Mouse (Mus musculus): ENCODE data around the gene Lamb1. TPM values are rescaled to one million over a fixed set of nuclear protein-coding genes. Genes with fewer than 3 reads are reported as not detected.

Lamb1 gene
- polyA plus RNA-seq, 1 experiment from 2014 or later: 32.4 TPM

- no peak for ATAC-seq (ENCODE audit: insufficient read depth, low FRiP score, low TSS enrichment)
Measured at GRCm38 (mm10) chr12:31296097-31296496, 31.1 kb downstream of the Lamb1 start.

GRCm38 (mm10) chr12:31298122-31298521 lies 33.1 kb downstream of the Lamb1 start:
- H3K36me3 ChIP-seq (ENCODE audit: control insufficient read depth, insufficient read depth, low read length): no peaks in the 10 kb centered on the region; the same call in 1 of the 2 replicates
- no peak overlapping the region for H3K4me2 ChIP-seq (ENCODE audit: low read depth)
- H3K9ac ChIP-seq (ENCODE audit: low read length): no peak overlapping the region
- H3K9me3 ChIP-seq (ENCODE audit: control insufficient read depth, low read length): no peaks in the 10 kb centered on the region
- peaks cover 2% of the 10 kb centered on the region; the same call in 1 of the 2 replicates for H3K4me1 ChIP-seq (ENCODE audit: control insufficient read depth, insufficient read depth, low read length)
- ATAC-seq (ENCODE audit: insufficient read depth, low FRiP score, low TSS enrichment) (no peak), DNase-seq (ENCODE audit: low spot score) (no peak)
- H3K4me3 ChIP-seq (ENCODE audit: low read depth, low read length): no peak overlapping the region
- no peaks in the 10 kb centered on the region for H3K27me3 ChIP-seq (ENCODE audit: control insufficient read depth, insufficient read depth, low read length)
- H3K27ac ChIP-seq (ENCODE audit: low read depth, low read length): no peak overlapping the region
- WGBS: 92% methylated on average over 4 of the region's 4 CpGs

More at GRCm38 (mm10) chr12:31296097-31296496, 31.1 kb downstream of the Lamb1 start:
- peaks cover 2% of the 10 kb centered on the region; the same call in 1 of the 2 replicates for H3K4me1 ChIP-seq (ENCODE audit: control insufficient read depth, insufficient read depth, low read length)
- no peaks in the 10 kb centered on the region; the same call in 1 of the 2 replicates for H3K36me3 ChIP-seq (ENCODE audit: control insufficient read depth, insufficient read depth, low read length)
- no peak overlapping the region for H3K4me2 ChIP-seq (ENCODE audit: low read depth)
- no peak overlapping the region for H3K4me3 ChIP-seq (ENCODE audit: low read depth, low read length)
- no peak overlapping the region for H3K9ac ChIP-seq (ENCODE audit: low read length)
- whole genome bisulfite sequencing: 82% methylated on average over 4 of the region's 4 CpGs
- H3K27me3 ChIP-seq (ENCODE audit: control insufficient read depth, insufficient read depth, low read length): no peaks in the 10 kb centered on the region
- no peak for DNase-seq (ENCODE audit: low spot score)
- no peaks in the 10 kb centered on the region for H3K9me3 ChIP-seq (ENCODE audit: control insufficient read depth, low read length)
- H3K27ac ChIP-seq (ENCODE audit: low read depth, low read length): no peak overlapping the region

- Histone ChIP-seq H3K36me3 (ENCODE audit: control insufficient read depth, insufficient read depth, low read length) (no peaks in the 10 kb centered on the region; the same call in 1 of the 2 replicates), H3K9ac (ENCODE audit: low read length) (no peak overlapping the region), H3K4me2 (ENCODE audit: low read depth) (no peak overlapping the region), H3K4me1 (ENCODE audit: control insufficient read depth, insufficient read depth, low read length) (peaks cover 2% of the 10 kb centered on the region; the same call in 1 of the 2 replicates), H3K9me3 (ENCODE audit: control insufficient read depth, low read length) (no peaks in the 10 kb centered on the region), H3K27me3 (ENCODE audit: control insufficient read depth, insufficient read depth, low read length) (no peaks in the 10 kb centered on the region), H3K4me3 (ENCODE audit: low read depth, low read length) (no peak overlapping the region), H3K27ac (ENCODE audit: low read depth, low read length) (no peak overlapping the region)
- DNase-seq (ENCODE audit: low spot score): no peak
- no peak for ATAC-seq (ENCODE audit: insufficient read depth, low FRiP score, low TSS enrichment)
- 89% methylated on average over 8 of the region's 8 CpGs for WGBS
Measured at GRCm38 (mm10) chr12:31298530-31298929, 33.5 kb downstream of the Lamb1 start.

DNA sequence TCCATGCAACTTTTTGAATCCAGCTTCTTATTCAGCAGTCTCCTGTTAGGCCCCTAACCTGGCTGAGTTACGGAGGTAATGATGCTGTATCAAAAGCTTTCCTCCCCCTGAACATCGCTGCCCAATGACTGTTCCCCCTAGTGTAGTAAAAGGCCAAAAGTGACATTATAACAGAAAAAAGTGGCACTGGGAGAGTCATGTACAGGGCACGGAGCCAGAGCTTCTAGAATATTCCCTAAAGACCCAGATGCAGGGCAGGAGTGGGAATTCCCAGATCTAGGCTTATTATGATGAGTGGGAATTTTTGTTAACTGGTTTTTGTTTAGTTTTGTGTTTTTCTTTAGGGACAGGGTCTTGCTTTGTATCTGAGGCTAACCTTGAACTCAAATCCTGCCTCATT lies 34.1 kb downstream of the Lamb1 start:
- WGBS: 84% methylated on average over 3 of the region's 3 CpGs
- ATAC-seq (ENCODE audit: insufficient read depth, low FRiP score, low TSS enrichment): no peak
- H3K36me3 ChIP-seq (ENCODE audit: control insufficient read depth, insufficient read depth, low read length): no peaks in the 10 kb centered on the region; the same call in 1 of the 2 replicates

GRCm38 (mm10) chr12:31299676-31300197 lies 34.7 kb downstream of the Lamb1 start:
- H3K36me3 ChIP-seq (ENCODE audit: control insufficient read depth, insufficient read depth, low read length): no peaks in the 10 kb centered on the region; the same call in 1 of the 2 replicates
- DNase-seq (ENCODE audit: low spot score): no peak
- no peaks in the 10 kb centered on the region for H3K9me3 ChIP-seq (ENCODE audit: control insufficient read depth, low read length)
- H3K4me1 ChIP-seq (ENCODE audit: control insufficient read depth, insufficient read depth, low read length): peaks cover 2% of the 10 kb centered on the region; the same call in 1 of the 2 replicates
- H3K27ac ChIP-seq (ENCODE audit: low read depth, low read length): no peak overlapping the region
- ATAC-seq (ENCODE audit: insufficient read depth, low FRiP score, low TSS enrichment): no peak
- H3K4me2 ChIP-seq (ENCODE audit: low read depth): no peak overlapping the region
- no peak overlapping the region for H3K4me3 ChIP-seq (ENCODE audit: low read depth, low read length)
- 85% methylated on average over 14 of the region's 14 CpGs for WGBS
- H3K9ac ChIP-seq (ENCODE audit: low read length): no peak overlapping the region
- no peaks in the 10 kb centered on the region for H3K27me3 ChIP-seq (ENCODE audit: control insufficient read depth, insufficient read depth, low read length)

More for the DNA sequence above, 34.1 kb downstream of the Lamb1 start:
- DNase-seq (ENCODE audit: low spot score): no peak
- H3K4me2 ChIP-seq (ENCODE audit: low read depth): no peak overlapping the region
- no peaks in the 10 kb centered on the region for H3K27me3 ChIP-seq (ENCODE audit: control insufficient read depth, insufficient read depth, low read length)
- no peak overlapping the region for H3K4me3 ChIP-seq (ENCODE audit: low read depth, low read length)
- peaks cover 2% of the 10 kb centered on the region; the same call in 1 of the 2 replicates for H3K4me1 ChIP-seq (ENCODE audit: control insufficient read depth, insufficient read depth, low read length)
- H3K9me3 ChIP-seq (ENCODE audit: control insufficient read depth, low read length): no peaks in the 10 kb centered on the region
- H3K27ac ChIP-seq (ENCODE audit: low read depth, low read length): no peak overlapping the region
- no peak overlapping the region for H3K9ac ChIP-seq (ENCODE audit: low read length)

DNA sequence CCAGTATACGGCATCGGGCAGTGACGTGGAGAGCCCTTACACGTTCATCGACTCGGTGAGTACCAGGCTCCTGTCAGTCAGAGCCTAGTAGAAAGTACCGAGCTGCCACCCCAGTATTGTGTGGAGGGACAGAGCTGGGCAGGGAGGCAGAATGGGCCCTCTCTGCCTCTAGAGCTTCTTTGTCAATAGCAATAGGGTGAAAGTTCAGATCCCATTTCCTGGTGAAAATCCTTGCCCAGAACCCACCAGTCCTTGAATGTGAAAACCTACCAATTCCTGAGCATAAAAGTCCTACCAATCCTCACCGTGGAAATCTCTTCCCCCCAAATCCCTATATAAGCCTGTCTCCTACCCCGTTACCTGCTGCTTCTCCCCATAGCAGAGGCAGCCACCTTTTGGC lies 35.2 kb downstream of the Lamb1 start:
- no peak overlapping the region for H3K27ac ChIP-seq (ENCODE audit: low read depth, low read length)
- 94% methylated on average over 9 of the region's 9 CpGs for WGBS
- no peak overlapping the region for H3K9ac ChIP-seq (ENCODE audit: low read length)
- peaks cover 2% of the 10 kb centered on the region; the same call in 1 of the 2 replicates for H3K4me1 ChIP-seq (ENCODE audit: control insufficient read depth, insufficient read depth, low read length)
- H3K9me3 ChIP-seq (ENCODE audit: control insufficient read depth, low read length): no peaks in the 10 kb centered on the region
- no peak overlapping the region for H3K4me2 ChIP-seq (ENCODE audit: low read depth)
- H3K36me3 ChIP-seq (ENCODE audit: control insufficient read depth, insufficient read depth, low read length): peaks cover under 1% of the 10 kb centered on the region
- no peak overlapping the region for H3K4me3 ChIP-seq (ENCODE audit: low read depth, low read length)
- no peak for ATAC-seq (ENCODE audit: insufficient read depth, low FRiP score, low TSS enrichment)
- no peaks in the 10 kb centered on the region for H3K27me3 ChIP-seq (ENCODE audit: control insufficient read depth, insufficient read depth, low read length)
- no peak for DNase-seq (ENCODE audit: low spot score)

DNA sequence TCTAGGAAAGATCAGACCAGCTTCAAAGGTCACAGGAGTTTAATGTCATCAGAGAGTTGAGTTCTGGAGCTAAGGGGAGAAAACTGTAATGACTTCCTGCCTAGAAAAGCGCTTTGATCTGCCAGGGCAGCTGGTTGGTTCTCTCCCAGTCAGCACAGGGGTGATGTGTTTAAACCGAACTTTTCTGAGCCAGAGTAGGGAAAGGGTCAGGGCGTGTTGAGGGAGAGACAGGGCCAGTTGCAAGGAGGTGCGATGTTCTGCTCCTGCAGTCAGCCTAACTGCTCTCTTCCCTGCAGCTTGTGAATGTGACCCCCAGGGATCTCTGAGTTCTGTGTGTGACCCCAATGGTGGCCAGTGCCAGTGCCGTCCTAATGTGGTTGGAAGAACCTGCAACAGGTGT lies 37.2 kb downstream of the Lamb1 start:
- no peak overlapping the region for H3K27ac ChIP-seq (ENCODE audit: low read depth, low read length)
- 83% methylated on average over 5 of the region's 5 CpGs for WGBS
- no peaks in the 10 kb centered on the region for H3K4me1 ChIP-seq (ENCODE audit: control insufficient read depth, insufficient read depth, low read length)
- ATAC-seq (ENCODE audit: insufficient read depth, low FRiP score, low TSS enrichment): no peak
- no peaks in the 10 kb centered on the region for H3K9me3 ChIP-seq (ENCODE audit: control insufficient read depth, low read length)
- H3K4me2 ChIP-seq (ENCODE audit: low read depth): no peak overlapping the region
- DNase-seq (ENCODE audit: low spot score): no peak
- H3K36me3 ChIP-seq (ENCODE audit: control insufficient read depth, insufficient read depth, low read length): peaks cover 4% of the 10 kb centered on the region
- H3K27me3 ChIP-seq (ENCODE audit: control insufficient read depth, insufficient read depth, low read length): no peaks in the 10 kb centered on the region
- no peak overlapping the region for H3K9ac ChIP-seq (ENCODE audit: low read length)
- H3K4me3 ChIP-seq (ENCODE audit: low read depth, low read length): no peak overlapping the region

- H3K27ac ChIP-seq (ENCODE audit: low read depth, low read length): no peak overlapping the region
- peaks cover 4% of the 10 kb centered on the region for H3K36me3 ChIP-seq (ENCODE audit: control insufficient read depth, insufficient read depth, low read length)
- H3K9me3 ChIP-seq (ENCODE audit: control insufficient read depth, low read length): no peaks in the 10 kb centered on the region
- DNase-seq (ENCODE audit: low spot score): no peak
- no peaks in the 10 kb centered on the region for H3K27me3 ChIP-seq (ENCODE audit: control insufficient read depth, insufficient read depth, low read length)
- no peak overlapping the region for H3K4me3 ChIP-seq (ENCODE audit: low read depth, low read length)
- no peak overlapping the region for H3K9ac ChIP-seq (ENCODE audit: low read length)
- ATAC-seq (ENCODE audit: insufficient read depth, low FRiP score, low TSS enrichment): no peak
- 91% methylated on average over 16 of the region's 16 CpGs for WGBS
- no peaks in the 10 kb centered on the region for H3K4me1 ChIP-seq (ENCODE audit: control insufficient read depth, insufficient read depth, low read length)
- H3K4me2 ChIP-seq (ENCODE audit: low read depth): no peak overlapping the region
Measured at GRCm38 (mm10) chr12:31302766-31303511, 37.9 kb downstream of the Lamb1 start.
